Mouse (Mus musculus): ENCODE results near the gene Spindoc. TPM values are rescaled to one million over a fixed set of nuclear protein-coding genes. Genes with fewer than 3 reads are reported as not detected.

Gene Spindoc
- 21.0 and 30.0 TPM in 2 replicates for polyA plus RNA-seq (2012)

GRCm38 (mm10) chr19:7382903-7383865 is at the start of gene Spindoc:
Gene Spindoc, minus strand, starts transcription at chr19:7382994.

GRCm38 (mm10) chr19:7416834-7417735 is 34.3 kb upstream of the Spindoc start, which contains the start of gene 2700081O15Rik:
Gene 2700081O15Rik, plus strand, starts transcription at chr19:7417625.

GRCm38 (mm10) chr19:7341512-7342397 is 41.0 kb downstream of the Spindoc start, which contains the start of gene Mark2:
Gene Mark2, minus strand, starts transcription at chr19:7341860.

Other genes with a start within 250 kb of the Spindoc start
- 113 and 121 TPM in 2 replicates for gene Otub1, start 176.7 kb downstream of the Spindoc start, polyA plus RNA-seq (2012)
- 338 and 372 TPM in 2 replicates for gene Cox8a, start 165.4 kb downstream of the Spindoc start, polyA plus RNA-seq (2012)
- 36.6 and 37.8 TPM in 2 replicates for gene Naa40, start 141.8 kb downstream of the Spindoc start, polyA plus RNA-seq (2012)
- gene Rcor2, start 115.7 kb downstream of the Spindoc start, polyA plus RNA-seq (2012), result 26.1 and 39.6 TPM in 2 replicates
- gene Mark2, start 41.1 kb downstream of the Spindoc start, polyA plus RNA-seq (2012), result 233 and 236 TPM in 2 replicates
- 26.7 and 45.2 TPM in 2 replicates for gene 2700081O15Rik, start 34.6 kb upstream of the Spindoc start, polyA plus RNA-seq (2012)
- 38.9 and 51.5 TPM in 2 replicates for gene Rtn3, start 100.3 kb upstream of the Spindoc start, polyA plus RNA-seq (2012)
- 4.1 and 5.3 TPM in 2 replicates for gene Atl3, start 111.0 kb upstream of the Spindoc start, polyA plus RNA-seq (2012)
- 2.3 and 3.2 TPM in 2 replicates for gene Pla2g16, start 174.5 kb upstream of the Spindoc start, polyA plus RNA-seq (2012)
- gene Lgals12, start 224.2 kb upstream of the Spindoc start, polyA plus RNA-seq (2012), result not detected in 2 replicates
- 0.13 TPM in 1 of 2 replicates, not detected in the other for gene Hrasls5, start 229.5 kb upstream of the Spindoc start, polyA plus RNA-seq (2012)